Mouse (Mus musculus) right cerebral cortex, postnatal 25 days (tissue): ENCODE data around the gene Cdc42ep3.

Experiments used
- DNase-seq: peaks from one replicate; pipeline ENCODE4 v3.0.0; 2022

The Cdc42ep3 gene

GRCm38 (mm10) chr17:79354444-79355270 lies at the start of gene Cdc42ep3:
Gene Cdc42ep3, minus strand, starts transcription at chr17:79355091.
- DNase-seq = peak; percentile 82

GRCm38 (mm10) chr17:79400356-79400755 lies 45.5 kb upstream of the Cdc42ep3 start:
- DNase-seq = no peak

GRCm38 (mm10) chr17:79398416-79398815 lies 43.5 kb upstream of the Cdc42ep3 start:
- no peak for DNase-seq

GRCm38 (mm10) chr17:79394799-79395198 lies 39.9 kb upstream of the Cdc42ep3 start:
- DNase-seq = no peak

- DNase-seq = no peak
Observed at GRCm38 (mm10) chr17:79393886-79394285, 39.0 kb upstream of the Cdc42ep3 start.

- no peak for DNase-seq
Observed at GRCm38 (mm10) chr17:79387465-79388066, 32.7 kb upstream of the Cdc42ep3 start.

- DNase-seq = no peak
Observed at GRCm38 (mm10) chr17:79381485-79381884, 26.6 kb upstream of the Cdc42ep3 start.

GRCm38 (mm10) chr17:79379191-79379590 lies 24.3 kb upstream of the Cdc42ep3 start:
- no peak for DNase-seq

GRCm38 (mm10) chr17:79376434-79377210 lies 21.7 kb upstream of the Cdc42ep3 start:
- no peak for DNase-seq

GRCm38 (mm10) chr17:79372973-79373372 lies 18.1 kb upstream of the Cdc42ep3 start:
- DNase-seq = no peak

GRCm38 (mm10) chr17:79364749-79365450 lies 10.0 kb upstream of the Cdc42ep3 start:
- no peak for DNase-seq

- DNase-seq = no peak
Observed at GRCm38 (mm10) chr17:79356071-79356601, 1.2 kb upstream of the Cdc42ep3 start.

- peak; percentile 81 for DNase-seq
Observed at GRCm38 (mm10) chr17:79355271-79355991, 540 bp upstream of the Cdc42ep3 start.

- DNase-seq = no peak
Observed at GRCm38 (mm10) chr17:79354174-79354443, 782 bp downstream of the Cdc42ep3 start.

- no peak for DNase-seq
Observed at GRCm38 (mm10) chr17:79353446-79354173, 1.3 kb downstream of the Cdc42ep3 start.

- DNase-seq = no peak
Observed at GRCm38 (mm10) chr17:79350751-79351191, 4.1 kb downstream of the Cdc42ep3 start.

- no peak for DNase-seq
Observed at GRCm38 (mm10) chr17:79349371-79349770, 5.5 kb downstream of the Cdc42ep3 start.

GRCm38 (mm10) chr17:79347920-79348589 lies 6.8 kb downstream of the Cdc42ep3 start:
- no peak for DNase-seq

- no peak for DNase-seq
Observed at GRCm38 (mm10) chr17:79347291-79347690, 7.6 kb downstream of the Cdc42ep3 start.

GRCm38 (mm10) chr17:79345001-79345709 lies 9.7 kb downstream of the Cdc42ep3 start:
- DNase-seq = no peak
